Mouse (Mus musculus): ENCODE results near the gene Myadml2.

Gene Myadml2

DNA sequence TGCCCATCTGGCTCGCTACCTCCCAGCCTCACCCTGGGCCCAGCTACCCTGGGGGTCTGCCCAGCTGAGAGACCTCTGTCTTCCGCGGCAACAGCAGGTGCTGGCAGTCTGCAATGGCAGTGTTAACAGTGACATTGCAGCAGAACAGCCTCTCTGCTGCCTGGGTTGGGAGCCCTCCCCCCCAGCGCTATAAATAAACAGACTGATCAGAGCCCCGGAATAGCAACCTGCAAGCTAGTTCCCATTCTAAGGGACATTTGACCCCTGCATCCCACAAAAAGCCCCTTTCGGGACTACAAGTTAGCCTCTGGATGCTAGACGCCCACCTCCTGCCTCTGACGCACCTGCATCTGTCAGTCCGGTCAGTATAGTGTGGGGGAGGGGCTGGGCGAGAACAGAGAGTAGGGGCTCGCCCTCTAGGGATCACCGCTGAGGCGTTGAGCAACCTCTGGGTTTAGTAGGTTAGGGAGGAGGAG lies at the start of gene Myadml2:
Gene Myadml2, minus strand, starts transcription at position 158 of the 476 bp plus-strand sequence.
- peak; percentile 20 for DNase-seq (ENCODE audit: low read depth, low spot score)

DNA sequence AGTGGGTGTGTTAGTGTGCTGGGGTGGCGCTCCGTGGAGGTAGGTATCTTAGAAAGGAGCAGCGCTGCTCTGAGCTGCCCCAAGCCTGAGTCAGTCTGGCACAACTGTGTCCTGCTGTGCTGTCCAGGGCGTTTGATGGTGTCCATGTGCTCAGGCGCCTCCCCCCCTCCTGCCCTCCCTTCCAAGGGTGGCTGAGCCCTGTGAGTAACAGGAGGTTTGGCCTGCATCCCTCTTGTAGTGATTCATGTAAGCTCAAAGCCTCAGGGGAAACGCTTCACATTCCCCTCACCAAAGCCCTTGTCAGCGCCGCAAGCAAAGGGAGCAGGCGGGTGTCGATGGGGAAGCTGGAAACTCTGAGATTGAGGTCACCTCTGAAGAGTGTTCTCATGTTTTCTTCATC lies 49.8 kb upstream of the Myadml2 start:
- no peak for DNase-seq (ENCODE audit: low read depth, low spot score)

DNA sequence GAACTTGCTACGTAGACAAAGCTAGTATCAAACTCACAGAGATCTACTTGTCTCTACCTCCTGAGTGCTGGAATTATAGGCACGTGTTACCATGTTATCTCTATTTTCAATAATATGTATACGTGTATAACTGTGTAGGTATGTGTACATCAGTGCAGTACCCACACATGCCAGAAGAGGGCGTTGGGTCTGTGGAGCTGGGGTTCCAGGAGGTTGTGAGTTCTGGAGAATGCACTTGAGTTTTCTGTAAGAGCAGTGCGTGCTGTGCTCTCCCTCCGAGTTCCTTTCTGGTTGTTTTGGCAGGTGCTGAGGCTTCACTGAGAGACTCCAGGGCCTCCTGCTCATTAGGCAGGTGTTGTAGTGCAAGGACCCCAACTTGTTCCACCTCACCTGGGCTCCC lies 48.6 kb upstream of the Myadml2 start:
- DNase-seq (ENCODE audit: low read depth, low spot score), result peak; percentile 27

DNA sequence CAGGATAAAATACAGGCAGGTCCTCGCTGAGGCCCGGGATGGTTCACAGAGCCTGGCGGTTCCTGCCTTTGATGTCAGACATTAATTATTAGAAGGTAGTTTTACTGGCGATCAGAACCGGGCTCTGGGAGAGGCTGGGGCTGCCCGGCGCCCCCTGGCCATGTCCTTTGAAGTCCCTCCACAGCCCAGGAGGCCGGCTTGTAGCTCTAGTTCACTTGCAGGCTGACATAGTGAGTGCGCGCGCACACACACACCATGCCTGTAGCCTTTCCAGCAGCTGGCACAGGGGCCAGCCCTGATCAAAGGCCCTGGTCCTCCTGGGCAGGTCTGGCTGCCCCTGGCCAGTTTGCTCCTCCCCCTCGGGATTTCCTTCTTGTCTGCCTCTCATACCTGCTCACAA lies 47.7 kb upstream of the Myadml2 start:
- DNase-seq (ENCODE audit: low read depth, low spot score), result no peak

DNA sequence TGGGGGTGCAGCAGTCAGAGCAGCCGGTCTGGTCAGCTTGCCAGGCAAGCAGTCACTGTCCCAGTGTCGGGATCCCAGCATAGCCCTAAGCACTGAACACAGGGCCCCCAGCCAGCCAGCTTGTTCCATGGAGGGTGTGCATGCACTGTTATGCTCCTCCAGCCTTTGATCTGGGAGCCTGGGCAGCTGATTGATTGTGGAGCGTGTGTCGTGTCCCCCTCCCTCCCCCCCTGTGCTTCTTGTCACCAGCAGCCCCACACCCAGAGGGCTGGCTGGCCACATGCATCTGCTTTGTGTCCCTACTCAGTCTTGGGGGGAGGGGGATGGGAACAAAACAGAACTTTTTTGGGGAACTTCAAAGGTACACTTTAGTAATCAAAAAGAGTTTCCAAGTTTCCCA lies 47.2 kb upstream of the Myadml2 start:
- no peak for DNase-seq (ENCODE audit: low read depth, low spot score)

GRCm38 (mm10) chr11:120693461-120693860 lies 45.5 kb upstream of the Myadml2 start:
- DNase-seq (ENCODE audit: low read depth, low spot score), result no peak

GRCm38 (mm10) chr11:120692471-120693011 lies 44.6 kb upstream of the Myadml2 start:
- no peak for DNase-seq (ENCODE audit: low read depth, low spot score)

DNA sequence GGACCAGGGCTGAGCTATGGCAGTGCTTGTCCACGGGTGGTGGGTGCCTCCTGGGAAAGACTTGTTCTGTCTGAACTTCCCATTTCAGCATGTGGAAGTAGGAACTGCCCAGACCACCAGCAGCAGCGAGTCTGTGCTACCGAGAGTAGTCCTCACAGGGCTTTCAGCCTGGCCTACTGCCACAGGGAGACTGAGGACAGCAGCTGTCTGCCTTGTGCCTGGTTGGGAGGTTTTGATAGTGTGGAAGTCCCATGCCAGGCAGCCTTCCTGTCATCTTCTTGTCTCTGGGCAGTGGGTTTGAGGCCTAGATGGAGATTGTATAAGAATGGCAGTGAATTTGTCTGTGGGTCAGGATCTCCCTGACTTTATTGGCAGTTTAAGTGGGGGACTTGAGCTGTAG lies 41.4 kb upstream of the Myadml2 start:
- DNase-seq (ENCODE audit: low read depth, low spot score), result no peak

DNA sequence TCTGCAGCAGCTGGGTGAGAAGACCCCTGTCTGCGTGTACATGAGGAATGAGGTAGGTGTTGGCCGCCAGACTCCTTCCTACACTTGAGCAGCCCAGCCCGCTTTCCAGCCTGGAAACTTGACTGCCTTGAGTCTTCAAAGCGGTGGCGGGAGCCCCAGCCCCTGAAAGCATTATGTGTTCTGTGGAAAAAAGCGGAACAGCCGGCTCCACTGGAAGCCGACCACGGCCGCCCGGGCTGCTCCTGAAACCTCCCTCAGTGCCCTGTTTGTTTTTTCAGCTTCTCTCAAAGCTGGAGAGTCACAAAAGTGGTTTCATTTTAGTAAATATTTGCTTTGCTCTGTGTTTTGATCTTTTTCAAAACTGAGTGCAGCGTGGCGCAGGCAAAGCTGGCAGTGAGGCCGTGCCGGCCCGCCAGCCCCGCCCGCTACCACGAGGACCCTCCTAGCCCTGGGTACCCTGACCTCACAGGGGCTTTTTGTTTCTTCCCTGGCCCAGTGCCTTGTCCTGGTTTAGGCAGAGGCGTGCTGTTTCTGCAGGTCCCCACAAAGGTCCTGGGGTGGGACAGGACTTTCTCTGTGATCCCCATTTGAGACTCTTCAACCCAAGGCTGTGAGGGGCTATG lies 38.8 kb upstream of the Myadml2 start:
- no peak for DNase-seq (ENCODE audit: low read depth, low spot score)

DNA sequence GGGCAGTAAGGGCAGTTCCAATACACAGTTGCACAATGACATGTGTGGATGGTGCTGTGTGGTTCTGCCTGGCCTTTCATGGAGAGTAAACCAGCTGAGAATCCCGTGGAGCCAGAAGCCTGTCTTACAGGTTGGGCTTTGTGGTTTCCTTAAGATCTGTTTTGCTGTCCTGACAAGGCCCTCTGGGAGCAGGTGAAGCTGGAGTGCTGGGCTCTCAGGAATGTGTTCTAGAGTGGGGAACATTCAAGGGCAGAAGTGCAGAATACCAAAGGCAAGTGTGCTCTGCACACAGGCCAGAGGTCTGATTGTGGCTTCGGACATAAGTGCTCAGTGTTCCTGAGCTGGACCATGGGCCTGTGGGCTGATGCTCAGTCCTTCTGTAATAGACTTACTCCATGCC lies 36.7 kb upstream of the Myadml2 start:
- DNase-seq (ENCODE audit: low read depth, low spot score), result no peak

GRCm38 (mm10) chr11:120684086-120684485 lies 36.1 kb upstream of the Myadml2 start:
- no peak for DNase-seq (ENCODE audit: low read depth, low spot score)

GRCm38 (mm10) chr11:120683536-120683935 lies 35.6 kb upstream of the Myadml2 start:
- no peak for DNase-seq (ENCODE audit: low read depth, low spot score)

DNA sequence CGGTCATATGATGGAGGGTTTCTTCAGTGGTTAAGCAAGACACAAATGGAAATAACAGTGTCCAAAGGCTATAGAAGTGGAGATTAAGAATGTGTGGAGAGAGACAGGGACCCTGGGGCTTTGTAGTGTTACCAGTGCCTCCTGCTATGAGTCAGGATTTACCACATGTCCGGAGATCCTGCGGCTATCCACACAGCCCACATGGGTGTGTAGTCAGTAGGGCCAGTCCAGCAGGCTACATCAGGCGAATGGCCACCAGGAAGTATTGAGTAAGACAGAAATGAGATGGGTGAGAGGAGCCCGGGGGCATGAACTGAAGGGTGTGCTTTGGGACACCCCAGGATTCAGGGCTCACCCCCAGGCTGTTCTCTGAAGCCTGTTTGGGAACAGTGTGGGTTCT lies 34.7 kb upstream of the Myadml2 start:
- DNase-seq (ENCODE audit: low read depth, low spot score), result no peak

- peak; percentile 57 for DNase-seq (ENCODE audit: low read depth, low spot score)
Measured at GRCm38 (mm10) chr11:120679909-120680308, 32.0 kb upstream of the Myadml2 start.

GRCm38 (mm10) chr11:120676951-120677350 lies 29.0 kb upstream of the Myadml2 start:
- DNase-seq (ENCODE audit: low read depth, low spot score), result no peak

DNA sequence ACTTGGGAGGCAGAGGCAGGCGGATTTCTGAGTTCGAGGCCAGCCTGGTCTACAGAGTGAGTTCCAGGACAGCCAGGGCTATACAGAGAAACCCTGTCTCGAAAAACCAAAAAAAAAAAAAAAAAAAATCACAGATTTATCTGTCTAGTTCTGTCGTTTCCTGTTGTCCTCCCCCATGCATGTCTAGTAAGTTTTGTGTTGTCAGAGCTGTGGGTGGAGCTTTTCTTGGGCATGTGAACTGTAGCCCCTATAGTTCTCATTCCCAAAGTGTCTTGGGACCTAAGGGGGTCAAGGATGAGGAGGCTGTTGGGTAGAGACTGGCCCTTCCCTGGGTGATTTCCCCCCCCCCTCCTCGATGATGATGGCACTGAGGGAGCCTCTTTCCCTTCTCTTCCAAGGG lies 27.9 kb upstream of the Myadml2 start:
- DNase-seq (ENCODE audit: low read depth, low spot score), result peak; percentile 41

DNA sequence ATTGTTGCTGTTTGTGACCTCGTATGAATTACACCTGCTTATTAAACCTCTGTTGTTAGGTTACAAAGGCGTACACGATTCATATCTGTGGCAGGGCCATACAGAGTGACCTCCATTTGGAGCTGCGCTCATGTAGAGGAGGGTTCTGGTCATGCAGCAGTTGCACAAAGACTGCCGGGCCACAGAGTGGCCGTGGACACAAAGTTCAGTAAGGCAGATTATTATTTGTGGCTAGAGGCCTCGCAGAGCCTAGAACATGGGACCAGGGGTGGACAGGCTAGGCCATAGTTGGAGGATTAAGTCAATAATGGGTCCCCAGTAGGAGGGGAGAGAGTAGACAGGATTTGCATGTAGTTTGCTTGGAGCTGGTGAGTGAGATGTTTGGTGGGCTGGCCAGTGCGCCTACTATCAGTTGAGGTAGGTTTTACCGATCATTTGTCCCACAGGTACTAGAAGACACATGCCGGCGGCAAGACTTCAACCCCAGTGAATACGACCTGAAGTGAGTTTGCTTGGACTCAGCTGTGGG lies 25.7 kb upstream of the Myadml2 start:
- no peak for DNase-seq (ENCODE audit: low read depth, low spot score)

DNA sequence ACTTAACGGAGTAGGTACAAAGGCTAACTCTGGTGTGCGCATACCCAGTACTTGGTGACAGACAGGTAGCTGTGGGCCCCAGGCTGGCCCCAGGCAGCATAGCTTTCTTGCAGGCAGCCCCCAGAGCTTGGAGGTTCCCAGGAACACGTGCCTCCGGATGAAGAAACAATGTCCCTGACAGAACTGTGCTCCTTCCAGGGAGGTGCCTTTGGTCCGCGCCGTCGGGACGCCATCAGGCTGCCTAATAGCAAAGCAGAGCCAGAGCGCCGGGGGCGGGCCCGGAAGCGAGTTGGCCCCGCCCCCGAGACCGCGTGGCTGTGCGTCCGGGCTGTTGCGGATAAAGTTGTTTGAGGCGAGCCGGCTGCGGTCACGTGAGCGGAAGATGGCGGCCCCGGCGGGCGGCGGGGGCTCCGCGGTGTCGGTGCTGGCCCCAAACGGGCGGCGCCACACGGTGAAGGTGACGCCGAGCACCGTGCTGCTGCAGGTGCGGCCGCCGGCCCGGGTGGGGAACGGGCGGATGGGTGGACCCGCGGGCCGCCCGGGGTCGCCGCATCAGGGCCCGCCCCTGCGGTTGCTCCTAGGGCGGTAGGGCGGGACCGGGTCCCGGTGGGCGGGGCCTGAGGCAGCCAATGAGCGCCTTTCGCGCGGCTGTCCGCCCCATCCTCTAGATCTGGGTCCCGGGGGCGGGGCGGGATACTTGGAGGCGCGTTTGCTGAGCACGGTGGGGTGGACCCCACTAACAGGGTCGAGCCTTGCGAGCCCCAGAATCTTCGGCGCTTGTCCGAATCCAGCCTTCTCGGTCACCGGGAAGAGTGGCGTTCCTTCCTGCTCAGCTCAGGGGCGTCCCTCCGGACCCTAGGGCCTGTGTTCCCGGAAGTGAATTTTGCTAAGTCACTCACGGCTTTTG lies 25.0 kb upstream of the Myadml2 start, which contains the start of gene Aspscr1:
Gene Aspscr1, plus strand, starts transcription at position 287 of the 907 bp plus-strand sequence.
- peak; percentile 97 for DNase-seq (ENCODE audit: low read depth, low spot score)

DNA sequence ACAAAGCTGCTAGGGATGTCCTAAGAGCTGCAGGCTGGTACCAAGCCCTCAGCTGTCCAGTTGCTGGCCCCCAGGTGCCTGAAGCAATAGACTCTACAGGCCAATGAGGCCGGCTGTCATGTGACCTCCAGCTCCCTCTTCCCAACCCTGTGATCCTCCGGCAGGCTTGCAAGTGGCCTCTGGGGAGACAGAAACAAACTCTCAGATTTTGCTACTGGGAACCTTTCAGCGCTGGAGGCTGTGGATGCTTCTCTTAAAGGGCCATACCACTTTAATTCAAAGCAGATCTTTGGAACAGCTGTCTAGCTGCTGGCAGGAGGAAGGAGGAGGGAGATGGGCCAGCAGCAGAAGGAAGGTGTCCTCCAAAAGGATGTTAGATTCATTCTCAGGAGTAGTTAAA lies 18.7 kb upstream of the Myadml2 start:
- no peak for DNase-seq (ENCODE audit: low read depth, low spot score)

DNA sequence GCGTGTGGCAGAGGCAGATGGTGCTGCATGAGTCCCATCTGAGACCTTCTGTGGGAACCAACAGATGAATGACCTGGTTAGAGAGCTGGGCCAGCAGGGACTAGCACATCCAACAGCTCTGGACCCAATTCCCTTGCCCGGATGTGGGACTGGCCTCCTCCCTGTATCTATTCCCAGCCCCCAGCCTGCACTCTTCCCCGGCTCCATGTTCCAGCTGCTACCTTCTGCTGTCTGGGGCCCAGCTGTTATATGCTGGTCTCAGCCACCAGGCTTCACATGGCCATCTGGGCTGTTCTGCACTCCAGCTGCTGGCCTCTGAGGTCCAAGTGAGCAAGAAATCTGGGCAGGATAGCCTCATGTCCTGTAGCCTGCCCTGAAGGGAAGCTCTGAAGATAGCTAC lies 17.4 kb upstream of the Myadml2 start:
- DNase-seq (ENCODE audit: low read depth, low spot score), result no peak

DNA sequence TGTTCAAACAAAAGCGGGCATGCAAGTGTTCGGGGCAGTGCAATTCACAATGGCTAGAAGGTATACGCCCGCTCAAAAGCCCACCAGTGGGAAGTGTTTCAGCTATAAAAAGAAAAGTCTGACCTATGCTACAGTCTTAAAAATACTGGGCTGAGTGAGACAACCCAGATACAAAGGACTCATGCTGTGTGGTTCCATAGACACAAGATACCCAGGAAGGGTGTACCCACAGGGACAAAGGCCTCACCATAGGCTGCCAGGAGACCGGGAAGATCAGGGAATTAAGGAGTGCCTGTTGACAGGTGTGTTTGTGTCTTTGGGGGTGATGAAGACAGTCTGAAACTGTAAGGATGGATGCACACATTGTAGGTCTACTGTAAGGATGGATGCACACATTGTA lies 15.8 kb upstream of the Myadml2 start:
- no peak for DNase-seq (ENCODE audit: low read depth, low spot score)

DNA sequence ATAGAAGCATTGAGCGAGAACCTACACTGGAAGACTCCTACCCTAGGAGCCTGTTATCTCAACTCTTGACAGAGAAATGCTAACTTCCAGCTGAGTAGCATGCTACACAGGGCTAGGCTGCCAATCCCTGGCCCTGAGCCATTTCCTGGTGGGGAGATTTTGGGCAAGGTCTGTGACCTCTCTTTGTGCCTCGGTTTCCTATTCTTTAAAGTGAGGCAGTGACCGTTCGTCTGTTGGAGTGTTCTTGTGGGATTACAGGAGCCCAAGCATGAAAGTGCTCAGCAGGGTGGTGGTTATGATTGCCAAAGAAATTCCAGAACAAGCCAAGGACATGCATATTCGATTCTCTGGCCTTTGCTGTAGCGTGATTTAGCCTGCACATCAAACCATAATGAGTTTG lies 14.8 kb upstream of the Myadml2 start:
- no peak for DNase-seq (ENCODE audit: low read depth, low spot score)
